In the genomic region with DNA sequence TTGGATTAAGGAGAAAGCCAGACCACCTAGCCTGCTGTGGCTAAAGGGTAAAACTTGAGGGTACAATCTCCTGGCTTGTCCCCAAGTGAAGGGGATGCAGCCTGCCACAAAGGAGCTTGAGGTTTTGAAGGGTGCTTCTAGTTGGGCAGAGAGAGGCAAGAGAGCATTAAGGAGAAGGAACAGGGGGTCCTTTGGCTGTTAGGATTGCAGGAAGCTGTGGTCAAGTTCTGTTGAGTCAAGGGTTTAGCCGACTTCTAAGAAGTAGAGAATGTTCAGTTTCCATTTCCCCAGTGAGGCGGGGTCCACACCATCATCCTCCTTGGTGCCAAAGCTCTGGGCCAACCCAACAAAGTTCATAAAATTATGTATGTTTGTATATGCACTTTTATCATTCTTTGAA, we compare ENCODE assay signal across 14 mouse cellular contexts.
"Had no signal": no experiment of that assay in that cellular context is flagged by ENCODE, and none has a peak within 500 bp of the region (broad histone marks: within the 10 kb centered on the region; RNA-seq: fewer than 3 reads in every experiment).

No protein-coding gene starts in this region.

- H3K4me1 ChIP-seq: limb, embryonic 12.5 days; liver, embryonic 13.5 days; midbrain, embryonic 12.5 days; neural tube, embryonic 13.5 days had no signal

- H3K27me3 ChIP-seq: limb, embryonic 12.5 days; liver, embryonic 13.5 days; midbrain, embryonic 12.5 days; neural tube, embryonic 13.5 days had no signal

- H3K4me3 ChIP-seq: limb, embryonic 12.5 days; liver, embryonic 13.5 days; midbrain, embryonic 12.5 days; neural tube, embryonic 13.5 days had no signal

- ATAC-seq: liver, postnatal 0 days; midbrain, embryonic 16.5 days had no signal

- H3K27ac ChIP-seq: limb, embryonic 12.5 days; liver, embryonic 13.5 days; midbrain, embryonic 12.5 days; neural tube, embryonic 13.5 days had no signal

- DNase-seq: kidney, adult 2 months; kidney, postnatal 25 days; layer of hippocampus, adult 9-11 months; liver; liver, embryonic 13.5 days; liver, postnatal 0 days; lung, postnatal 36 days; retina, postnatal 1 day; right cerebral cortex, postnatal 4 days; thymus, postnatal 4 days had no signal
